Mouse (Mus musculus) limb, embryonic 13.5 days (tissue): ENCODE results near the gene Magel2. TPM values are rescaled to one million over a fixed set of nuclear protein-coding genes. Genes with fewer than 3 reads are reported as not detected.

Experiments
- polyA plus RNA-seq: library from polyadenylated mRNA; unstranded; fragments of >200 nt; fragmentation: Nextera tagmentation; extraction: Ambion mirVana; gene quantifications from 2 replicates; pipeline ENCODE4 v1.2.1, GENCODE M21; 2015

Gene Magel2
- polyA plus RNA-seq, 1 experiment from 2014 or later, result 5.4 TPM

Other genes with a start within 250 kb of the Magel2 start
- 123 and 124 TPM in 2 replicates for gene Ndn, start 30.4 kb upstream of the Magel2 start, polyA plus RNA-seq
- 7.8 and 8.3 TPM in 2 replicates for gene Mkrn3, start 43.1 kb downstream of the Magel2 start, polyA plus RNA-seq
- gene Peg12, start 87.5 kb downstream of the Magel2 start, polyA plus RNA-seq, result 43.4 and 46.2 TPM in 2 replicates